Mouse (Mus musculus) olfactory bulb, adult 2 months (tissue): Measurements from ENCODE around the gene Lrch3. TPM values are rescaled to one million over a fixed set of nuclear protein-coding genes. Genes with fewer than 3 reads are reported as not detected.
A peak's percentile ranks its signal among the peaks of the same experiment; 100 is the strongest.
"Not testable (repeated sequence)": the region's sequence is repeated elsewhere in the genome, so short reads cannot be mapped to it uniquely, and the experiment has no call there.

Experiments used
- H3K27ac ChIP-seq: fragments of 200-500 bp; 2 replicates; pipeline ENCODE4 v1.5.1; 2012; ENCODE audit warnings: low read depth, low read length; ENCODE audit not compliant: insufficient read depth
- H3K4me1 ChIP-seq: fragments of 200-500 bp; 2 replicates; pipeline ENCODE4 v1.6.1; 2012; ENCODE audit warnings: low read length; ENCODE audit not compliant: control insufficient read depth, insufficient read depth
- H3K4me3 ChIP-seq: fragments of 200-500 bp; 2 replicates; pipeline ENCODE4 v1.5.1; 2012; ENCODE audit warnings: mild to moderate bottlenecking, low read depth, low read length, moderate library complexity; ENCODE audit not compliant: insufficient read depth
- CTCF ChIP-seq: fragments of 200-500 bp; IDR thresholded peaks from 2 replicates; pipeline ENCODE4 v1.5.1; 2012; ENCODE audit warnings: low read depth, mild to moderate bottlenecking, low read length, moderate library complexity; ENCODE audit not compliant: insufficient read depth
- POLR2A ChIP-seq: fragments of 200-500 bp; IDR thresholded peaks from 2 replicates; pipeline ENCODE4 v1.6.1; 2012; ENCODE audit warnings: mild to moderate bottlenecking, low read depth, low read length, moderate library complexity; ENCODE audit not compliant: insufficient read depth
- WGBS: fragments of 180-500 bp; shearing (Covaris S2); methylation state at CpG from one replicate; pipeline ENCODE4 v1.1.7; 2018; 5-methylcytosine and 5-hydroxymethylcytosine counted together
- polyA plus RNA-seq: library from polyadenylated mRNA; stranded (reverse); fragments of >200 nt; gene quantifications from 2 replicates; pipeline ENCODE4 v1.2.4, GENCODE M21; 2012; ENCODE audit warnings: low replicate concordance; ENCODE audit not compliant: missing spikeins, insufficient read depth, insufficient read length

The Lrch3 gene
- polyA plus RNA-seq, 1 experiment: not detected

DNA sequence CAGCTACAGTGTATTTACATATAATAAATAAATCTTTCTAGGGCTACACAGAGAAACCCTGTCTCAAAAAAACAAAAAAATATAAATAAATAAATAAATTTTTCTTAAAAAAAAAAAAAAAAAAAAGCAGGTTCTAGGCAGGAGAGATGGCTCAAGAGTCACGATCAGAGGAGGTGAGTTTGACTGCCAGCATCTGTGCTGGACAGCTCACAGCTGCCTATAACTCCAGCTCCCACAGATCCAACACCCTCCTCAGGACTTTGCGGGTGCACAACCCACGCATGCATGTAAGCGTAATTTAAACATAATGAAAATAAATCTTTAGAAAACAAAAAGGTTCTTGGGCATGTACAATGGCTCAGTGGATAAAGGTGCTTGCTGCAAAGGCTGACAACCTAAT is 122.1 kb downstream of the Lrch3 start:
- H3K4me1 ChIP-seq: no peaks in the 10 kb centered on the region
- H3K27ac ChIP-seq: no peak overlapping the region
- 90% methylated on average over 4 of the region's 4 CpGs for WGBS
- H3K4me3 ChIP-seq: no peak overlapping the region
- TF ChIP-seq POLR2A: no peak
- no peak for TF ChIP-seq CTCF

- 97% methylated on average over 1 of the region's 1 CpGs for WGBS
- TF ChIP-seq POLR2A (no peak), CTCF (no peak)
- H3K4me3 ChIP-seq: no peak overlapping the region
- no peak overlapping the region for H3K27ac ChIP-seq
- no peaks in the 10 kb centered on the region for H3K4me1 ChIP-seq
Measured at GRCm38 (mm10) chr16:33042682-33043081, 128.8 kb downstream of the Lrch3 start.

DNA sequence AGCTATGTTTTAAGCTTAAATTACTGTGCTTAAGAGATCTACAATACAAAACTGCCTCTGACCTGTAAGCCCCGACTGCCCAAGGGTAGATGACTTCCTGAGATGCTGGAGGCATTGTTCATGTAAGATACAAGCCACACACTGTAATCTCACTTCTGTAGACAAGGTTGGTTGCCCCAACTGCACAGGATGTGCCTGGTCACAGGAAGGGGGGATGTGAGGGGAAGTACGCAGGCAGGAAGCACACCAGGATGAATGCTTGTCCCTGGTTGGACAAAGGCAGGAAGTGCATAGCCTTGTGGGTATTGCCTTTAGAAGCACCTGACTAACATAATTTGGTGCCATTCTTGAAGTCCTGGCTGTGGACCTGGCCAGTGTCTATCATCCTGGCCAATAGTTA is 129.4 kb downstream of the Lrch3 start:
- no peak for TF ChIP-seq POLR2A
- no peak for TF ChIP-seq CTCF
- no peak overlapping the region for H3K4me3 ChIP-seq
- WGBS: 77% methylated on average over 2 of the region's 2 CpGs
- no peaks in the 10 kb centered on the region for H3K4me1 ChIP-seq
- no peak overlapping the region for H3K27ac ChIP-seq

DNA sequence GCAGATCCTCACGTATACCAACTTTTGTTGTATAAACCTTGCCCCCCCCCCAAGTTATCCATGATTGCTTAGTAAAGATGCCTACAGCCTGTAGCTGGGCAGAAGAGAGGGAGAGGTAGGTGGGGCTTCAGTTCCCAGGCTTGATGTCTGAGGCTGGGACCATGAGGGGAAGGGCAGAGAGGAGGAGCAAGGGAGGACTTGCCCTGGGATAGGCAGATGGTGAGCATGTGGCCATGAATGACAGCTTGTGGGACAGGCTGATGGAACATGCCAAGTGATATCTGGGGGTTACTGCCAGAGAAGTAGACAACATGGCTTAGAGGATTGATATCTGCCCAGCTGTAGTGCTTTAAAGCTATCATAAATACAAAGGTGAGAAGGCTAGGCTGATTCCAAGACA is 134.1 kb downstream of the Lrch3 start:
- TF ChIP-seq CTCF (no peak), POLR2A (no peak)
- H3K4me1 ChIP-seq: no peaks in the 10 kb centered on the region
- H3K4me3 ChIP-seq: no peak overlapping the region
- WGBS: 98% methylated on average over 1 of the region's 1 CpGs
- no peak overlapping the region for H3K27ac ChIP-seq

DNA sequence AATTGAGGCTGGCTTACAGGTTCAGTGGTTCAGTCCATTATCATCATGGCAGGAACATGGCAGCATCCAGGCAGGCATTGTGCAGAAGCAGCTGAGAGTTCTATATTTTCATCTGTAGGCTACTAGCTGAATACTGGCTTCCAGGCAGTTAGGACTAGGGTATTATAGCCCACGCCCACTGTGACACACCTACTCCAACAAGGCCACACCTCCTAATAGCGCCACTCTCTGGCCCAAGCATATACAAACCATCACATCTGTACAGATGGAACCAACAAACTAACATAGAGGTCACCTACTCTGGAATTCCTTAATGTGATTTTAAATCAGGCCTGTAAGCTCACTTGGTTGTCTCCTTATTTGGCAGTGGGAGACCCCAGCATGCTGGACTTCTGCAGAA is 134.8 kb downstream of the Lrch3 start:
- Histone ChIP-seq H3K4me3 (no peak overlapping the region), H3K27ac (no peak overlapping the region), H3K4me1 (no peaks in the 10 kb centered on the region)
- TF ChIP-seq CTCF (no peak), POLR2A (no peak)
- 76% methylated on average over 2 of the region's 2 CpGs for WGBS

DNA sequence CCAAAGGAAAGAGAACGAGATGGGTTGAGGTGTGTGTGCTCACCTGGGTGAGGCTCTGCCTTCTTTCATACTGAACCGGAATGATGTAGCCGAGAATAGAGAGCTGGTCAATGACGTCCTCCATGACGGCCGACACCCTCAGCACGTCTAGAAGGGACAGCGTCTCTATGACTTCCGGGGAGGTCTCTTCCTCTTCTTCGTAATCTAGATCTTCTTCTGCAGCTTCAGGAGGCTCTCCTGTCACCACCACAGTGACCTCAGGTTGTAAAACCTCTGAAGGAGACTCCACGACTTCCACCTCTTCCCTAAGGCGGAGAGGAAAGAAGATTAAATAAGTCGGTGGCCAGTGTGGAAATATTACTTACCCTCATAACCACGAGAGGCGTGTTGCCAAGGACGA is 135.9 kb downstream of the Lrch3 start:
- Histone ChIP-seq H3K27ac (no peak overlapping the region), H3K4me3 (no peak overlapping the region), H3K4me1 (no peaks in the 10 kb centered on the region)
- no peak for TF ChIP-seq POLR2A
- no peak for TF ChIP-seq CTCF
- 93% methylated on average over 16 of the region's 16 CpGs for WGBS

- WGBS: 65% methylated on average over 5 of the region's 5 CpGs
- H3K4me3 ChIP-seq: no peak overlapping the region
Measured at GRCm38 (mm10) chr16:33053141-33053540, 139.2 kb downstream of the Lrch3 start.

DNA sequence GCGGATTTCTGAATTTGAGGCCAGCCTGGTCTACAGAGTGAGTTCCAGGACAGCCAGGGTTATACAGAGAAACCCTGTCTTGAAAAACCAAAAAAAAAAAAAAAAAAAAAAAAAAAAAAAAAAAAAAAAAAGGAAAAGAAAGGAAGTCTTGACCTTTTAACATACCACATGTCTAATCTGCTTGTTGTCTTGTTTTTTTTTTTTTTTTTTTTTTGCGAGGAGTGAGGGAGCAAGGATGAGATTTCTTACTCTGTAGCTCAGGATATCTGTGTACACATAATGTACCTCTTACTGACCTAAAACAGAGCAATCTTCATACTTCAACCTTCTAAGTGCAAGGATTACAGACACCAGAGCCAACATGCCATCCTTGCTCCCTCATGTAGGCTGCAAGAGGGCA is 141.0 kb downstream of the Lrch3 start:
- not testable (repeated sequence) for H3K4me1 ChIP-seq, H3K27ac ChIP-seq, H3K4me3 ChIP-seq
- WGBS: 85% methylated on average over 2 of the region's 2 CpGs

More at GRCm38 (mm10) chr16:33053141-33053540, 139.2 kb downstream of the Lrch3 start:
- TF ChIP-seq CTCF (no peak), POLR2A (no peak)
- Histone ChIP-seq H3K27ac (no peak overlapping the region), H3K4me1 (peaks cover 3% of the 10 kb centered on the region; the same call in 1 of the 2 replicates)

DNA sequence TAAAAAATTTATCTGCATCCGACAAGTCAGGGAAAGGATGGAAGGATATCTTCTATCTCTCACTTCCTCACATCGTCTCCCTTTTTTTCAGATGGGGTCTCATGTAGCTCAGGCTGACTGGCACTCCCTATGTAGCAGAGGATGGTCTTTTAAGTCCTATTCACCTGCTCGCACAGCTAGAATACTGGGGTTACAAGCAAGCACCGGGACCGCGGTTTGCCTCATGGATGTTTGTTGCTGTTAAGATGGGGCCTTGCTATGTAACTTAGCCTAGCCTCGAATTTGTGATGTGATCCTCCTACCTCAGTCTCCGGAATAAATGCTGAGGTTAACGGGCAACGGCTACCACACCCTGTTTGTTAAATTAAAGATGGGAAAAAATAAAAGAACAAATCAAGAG is 141.8 kb downstream of the Lrch3 start:
- peak overlapping the region; percentile 67 for H3K4me3 ChIP-seq
- no peak overlapping the region for H3K27ac ChIP-seq
- WGBS: 10% methylated on average over 10 of the region's 10 CpGs
- TF ChIP-seq CTCF: no peak
- TF ChIP-seq POLR2A: no peak
- H3K4me1 ChIP-seq: peaks cover 4% of the 10 kb centered on the region; the same call in 1 of the 2 replicates
